Mouse (Mus musculus) bone marrow, adult 2 months (tissue): ENCODE data around the gene Pla2g5.

Experiments
- CTCF ChIP-seq: fragments of 200-500 bp; IDR thresholded peaks from 2 replicates; pipeline ENCODE4 v1.5.1; 2011; ENCODE audit warnings: low read length, control low read depth; ENCODE audit not compliant: control insufficient read depth, insufficient read depth
- POLR2A ChIP-seq: fragments of 200-500 bp; IDR thresholded peaks from 2 replicates; pipeline ENCODE4 v1.6.1; 2011; ENCODE audit warnings: low read depth, mild to moderate bottlenecking, control low read depth, low read length, borderline replicate concordance; ENCODE audit not compliant: control insufficient read depth

- TF ChIP-seq CTCF (peak; percentile 96), POLR2A (no peak)
Measured at GRCm38 (mm10) chr4:138851463-138851862, 11.8 kb downstream of the Pla2g5 start.
